Mouse (Mus musculus): ENCODE results near the gene Taf9. TPM values are rescaled to one million over a fixed set of nuclear protein-coding genes. Genes with fewer than 3 reads are reported as not detected.

Taf9 gene
- polyA plus RNA-seq (2012; rRNA removed) (15.4 and 16.2 TPM in 2 replicates), polyA plus RNA-seq (2014; fragmentation: Nextera tagmentation; extraction: Ambion mirVana) (13.7 and 16.2 TPM in 2 replicates)

- Histone ChIP-seq H3K4me1 (ENCODE audit: control insufficient read depth, insufficient read depth, low read length) (peaks cover 6% of the 10 kb centered on the region), H3K9me3 (ENCODE audit: control insufficient read depth, low read length) (no peaks in the 10 kb centered on the region), H3K9ac (ENCODE audit: low read depth, low read length, severe bottlenecking) (peak within 1 kb of the TSS; percentile 82), H3K36me3 (ENCODE audit: control insufficient read depth, insufficient read depth, low read length) (peaks cover 10% of the 10 kb centered on the region), H3K4me3 (replicated peaks; ENCODE audit: low read length) (peak within 1 kb of the TSS; percentile 94), H3K27ac (replicated peaks; ENCODE audit: low read depth, low read length) (peak within 1 kb of the TSS; percentile 93), H3K4me2 (replicated peaks; ENCODE audit: low read depth, low read length, severe bottlenecking) (peak within 1 kb of the TSS; percentile 61), H3K27me3 (ENCODE audit: control insufficient read depth, insufficient read depth, low read length) (no peaks in the 10 kb centered on the region)
- WGBS: 2% methylated on average over 47 of the region's 63 CpGs
- ATAC-seq (ENCODE audit: low FRiP score, low read depth) (peak; percentile 66), DNase-seq (ENCODE audit: low spot score) (no peak)
- no peak for TF ChIP-seq POLR2A (IDR thresholded peaks at IDR 0.05; ENCODE audit: borderline replicate concordance, extremely low read depth, insufficient read depth, insufficient read length)
Measured at GRCm38 (mm10) chr13:100651439-100652186, at the start of gene Taf9. Gene Taf9, plus strand, starts transcription at chr13:100651579.

- H3K4me3 ChIP-seq (replicated peaks; ENCODE audit: low read length): no peak overlapping the region
Measured at GRCm38 (mm10) chr13:100602239-100602902, 49.0 kb upstream of the Taf9 start.

GRCm38 (mm10) chr13:100603031-100603737, 48.2 kb upstream of the Taf9 start:
- ATAC-seq (ENCODE audit: low FRiP score, low read depth) (no peak), DNase-seq (ENCODE audit: low spot score) (no peak)
- H3K36me3 ChIP-seq (ENCODE audit: control insufficient read depth, insufficient read depth, low read length): no peaks in the 10 kb centered on the region
- H3K9ac ChIP-seq (ENCODE audit: low read depth, low read length, severe bottlenecking): no peak overlapping the region
- no peak overlapping the region for H3K4me2 ChIP-seq (replicated peaks; ENCODE audit: low read depth, low read length, severe bottlenecking)
- no peak for TF ChIP-seq POLR2A (IDR thresholded peaks at IDR 0.05; ENCODE audit: borderline replicate concordance, extremely low read depth, insufficient read depth, insufficient read length)
- H3K27me3 ChIP-seq (ENCODE audit: control insufficient read depth, insufficient read depth, low read length): no peaks in the 10 kb centered on the region
- no peak overlapping the region for H3K4me3 ChIP-seq (replicated peaks; ENCODE audit: low read length)
- 0 out of 2 replicates have a peak, but pooled peaks cover 5% of the 10 kb centered on the region for H3K9me3 ChIP-seq (ENCODE audit: control insufficient read depth, low read length)
- no peaks in the 10 kb centered on the region for H3K4me1 ChIP-seq (ENCODE audit: control insufficient read depth, insufficient read depth, low read length)
- WGBS: 94% methylated on average over 10 of the region's 10 CpGs
- no peak overlapping the region for H3K27ac ChIP-seq (replicated peaks; ENCODE audit: low read depth, low read length)

More at GRCm38 (mm10) chr13:100602239-100602902, 49.0 kb upstream of the Taf9 start:
- 64% methylated on average over 5 of the region's 5 CpGs for WGBS
- TF ChIP-seq POLR2A (IDR thresholded peaks at IDR 0.05; ENCODE audit: borderline replicate concordance, extremely low read depth, insufficient read depth, insufficient read length): no peak
- Histone ChIP-seq H3K9me3 (ENCODE audit: control insufficient read depth, low read length) (no peaks in the 10 kb centered on the region), H3K4me2 (replicated peaks; ENCODE audit: low read depth, low read length, severe bottlenecking) (no peak overlapping the region), H3K9ac (ENCODE audit: low read depth, low read length, severe bottlenecking) (no peak overlapping the region), H3K36me3 (ENCODE audit: control insufficient read depth, insufficient read depth, low read length) (no peaks in the 10 kb centered on the region), H3K27me3 (ENCODE audit: control insufficient read depth, insufficient read depth, low read length) (no peaks in the 10 kb centered on the region), H3K27ac (replicated peaks; ENCODE audit: low read depth, low read length) (no peak overlapping the region), H3K4me1 (ENCODE audit: control insufficient read depth, insufficient read depth, low read length) (no peaks in the 10 kb centered on the region)
- ATAC-seq (ENCODE audit: low FRiP score, low read depth) (no peak), DNase-seq (ENCODE audit: low spot score) (no peak)

- no peak overlapping the region for H3K4me2 ChIP-seq (replicated peaks; ENCODE audit: low read depth, low read length, severe bottlenecking)
- H3K27ac ChIP-seq (replicated peaks; ENCODE audit: low read depth, low read length): no peak overlapping the region
- DNase-seq (ENCODE audit: low spot score) (no peak), ATAC-seq (ENCODE audit: low FRiP score, low read depth) (no peak)
- no peaks in the 10 kb centered on the region for H3K27me3 ChIP-seq (ENCODE audit: control insufficient read depth, insufficient read depth, low read length)
- 92% methylated on average over 11 of the region's 11 CpGs for WGBS
- TF ChIP-seq POLR2A (IDR thresholded peaks at IDR 0.05; ENCODE audit: borderline replicate concordance, extremely low read depth, insufficient read depth, insufficient read length): no peak
- H3K9me3 ChIP-seq (ENCODE audit: control insufficient read depth, low read length): 0 out of 2 replicates have a peak, but pooled peaks cover 5% of the 10 kb centered on the region
- no peaks in the 10 kb centered on the region for H3K4me1 ChIP-seq (ENCODE audit: control insufficient read depth, insufficient read depth, low read length)
- no peak overlapping the region for H3K4me3 ChIP-seq (replicated peaks; ENCODE audit: low read length)
- no peaks in the 10 kb centered on the region for H3K36me3 ChIP-seq (ENCODE audit: control insufficient read depth, insufficient read depth, low read length)
- no peak overlapping the region for H3K9ac ChIP-seq (ENCODE audit: low read depth, low read length, severe bottlenecking)
Measured at GRCm38 (mm10) chr13:100603738-100604095, 47.7 kb upstream of the Taf9 start.

DNA sequence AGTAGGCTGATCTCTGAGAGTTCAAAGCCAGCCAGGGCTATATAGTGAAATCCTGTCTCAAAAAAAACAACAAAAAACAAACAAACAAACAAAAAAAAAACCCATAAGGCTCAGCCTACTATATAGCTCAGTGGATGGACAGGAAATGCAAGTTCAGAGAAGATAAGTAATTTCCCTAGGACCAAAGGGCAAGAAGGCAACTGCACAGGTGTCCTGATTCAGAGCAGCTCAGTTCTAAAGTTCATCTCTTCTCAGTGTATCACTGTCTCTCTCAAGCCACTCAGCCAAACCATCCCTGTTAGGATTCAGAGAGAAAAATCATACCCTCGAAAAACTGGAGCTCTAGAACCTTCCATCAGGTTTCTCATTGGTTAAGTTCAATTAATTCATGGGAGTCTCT, 45.5 kb upstream of the Taf9 start:
- Histone ChIP-seq H3K27ac (replicated peaks; ENCODE audit: low read depth, low read length) (no peak overlapping the region), H3K4me2 (replicated peaks; ENCODE audit: low read depth, low read length, severe bottlenecking) (no peak overlapping the region), H3K4me1 (ENCODE audit: control insufficient read depth, insufficient read depth, low read length) (no peaks in the 10 kb centered on the region), H3K9me3 (ENCODE audit: control insufficient read depth, low read length) (0 out of 2 replicates have a peak, but pooled peaks cover 5% of the 10 kb centered on the region), H3K36me3 (ENCODE audit: control insufficient read depth, insufficient read depth, low read length) (no peaks in the 10 kb centered on the region), H3K4me3 (replicated peaks; ENCODE audit: low read length) (no peak overlapping the region), H3K27me3 (ENCODE audit: control insufficient read depth, insufficient read depth, low read length) (no peaks in the 10 kb centered on the region), H3K9ac (ENCODE audit: low read depth, low read length, severe bottlenecking) (no peak overlapping the region)
- ATAC-seq (ENCODE audit: low FRiP score, low read depth) (no peak), DNase-seq (ENCODE audit: low spot score) (no peak)
- 63% methylated on average over 1 of the region's 1 CpGs for WGBS
- no peak for TF ChIP-seq POLR2A (IDR thresholded peaks at IDR 0.05; ENCODE audit: borderline replicate concordance, extremely low read depth, insufficient read depth, insufficient read length)
